Mouse (Mus musculus) gastrocnemius, postnatal 14 days (tissue): Measurements from ENCODE around the gene 1500015O10Rik. TPM values are rescaled to one million over a fixed set of nuclear protein-coding genes. Genes with fewer than 3 reads are reported as not detected.
A peak's percentile ranks its signal among the peaks of the same experiment; 100 is the strongest.

Source experiments
- DNase-seq: peaks from one replicate; pipeline ENCODE4 v3.0.0; 2021; ENCODE audit warnings: mixed read lengths
- intact Hi-C: fragments of 180-260 bp; cut with DNase I; formaldehyde crosslinking; loops from one replicate; pipeline ENCODE4 v1.15.1; 2025; ENCODE audit warnings: low total_unique reads
- long read RNA-seq, 2 experiments: library from polyadenylated mRNA; stranded (forward); transcript quantifications; one replicate each; pipeline ENCODE4 v2.0.0; 2021
- total RNA-seq, 2 experiments: library from RNA; stranded (reverse); gene quantifications; 2 replicates each; pipeline ENCODE4 v1.2.3; 2021

The 1500015O10Rik gene
- 10 to 100 TPM; 26.6 to 28.5 TPM for total RNA-seq
- long read RNA-seq, experiment 1, transcript 1500015O10Rik-201 (4 exons, 902 nt), result major isoform, 10 of 36 reads
- long read RNA-seq, experiment 1, partial matches to known transcripts, result 25 of 36 reads
- long read RNA-seq, experiment 1, other reads (novel, unspliced or antisense), result 1 of 36 reads
- long read RNA-seq, experiment 2, transcript 1500015O10Rik-201 (4 exons, 902 nt), result major isoform, 13 of 27 reads
- long read RNA-seq, experiment 2, partial matches to known transcripts, result 13 of 27 reads
- long read RNA-seq, experiment 2, other reads (novel, unspliced or antisense), result 1 of 27 reads

DNA sequence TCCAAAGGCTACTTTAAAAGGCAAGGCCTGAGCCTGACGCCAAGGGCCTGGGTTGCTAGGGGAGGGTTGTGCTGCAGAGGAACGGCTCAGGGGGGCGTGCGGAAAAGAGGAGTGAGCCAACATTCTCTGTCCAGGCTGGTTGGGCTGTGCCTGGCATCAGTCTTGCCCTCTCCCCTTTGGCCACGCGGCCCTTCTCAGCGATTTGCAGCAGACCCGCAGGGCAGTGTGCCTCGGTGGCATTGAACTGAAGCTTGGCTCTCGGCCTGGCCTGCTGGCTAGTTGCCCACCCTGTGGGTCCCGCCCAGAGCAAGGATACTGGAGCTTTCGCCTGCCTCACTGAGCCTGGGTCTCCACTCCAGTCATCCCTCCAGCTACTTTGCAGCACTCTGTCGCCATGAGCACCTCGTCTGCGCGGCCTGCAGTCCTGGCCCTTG is at the start of gene 1500015O10Rik:
Gene 1500015O10Rik (plus strand): TSS at position 112 of the 434 bp plus-strand sequence.
- intact Hi-C loops, result no loop called here
- DNase-seq, result peak; percentile 74

DNA sequence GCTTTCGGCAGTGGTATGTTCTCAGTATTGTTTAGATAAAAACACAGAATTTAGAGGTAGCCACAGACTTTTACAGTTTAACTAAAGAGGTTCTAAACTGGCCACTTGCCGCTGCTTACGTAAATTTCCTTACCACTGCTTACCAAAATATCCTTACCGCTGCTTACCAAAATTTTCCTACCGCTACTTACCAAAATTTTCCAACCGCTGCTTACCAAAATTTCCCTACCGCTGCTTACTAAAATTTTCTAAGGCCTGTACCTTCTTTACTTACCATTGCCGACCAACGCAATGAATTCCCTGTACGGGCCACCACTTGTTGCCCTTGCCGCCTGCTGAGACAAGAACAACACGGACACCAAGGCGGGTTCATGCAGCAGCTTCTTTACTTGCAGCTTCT is 40.4 kb upstream of the 1500015O10Rik start:
- intact Hi-C loops, result no loop called here
- DNase-seq, result no peak

DNA sequence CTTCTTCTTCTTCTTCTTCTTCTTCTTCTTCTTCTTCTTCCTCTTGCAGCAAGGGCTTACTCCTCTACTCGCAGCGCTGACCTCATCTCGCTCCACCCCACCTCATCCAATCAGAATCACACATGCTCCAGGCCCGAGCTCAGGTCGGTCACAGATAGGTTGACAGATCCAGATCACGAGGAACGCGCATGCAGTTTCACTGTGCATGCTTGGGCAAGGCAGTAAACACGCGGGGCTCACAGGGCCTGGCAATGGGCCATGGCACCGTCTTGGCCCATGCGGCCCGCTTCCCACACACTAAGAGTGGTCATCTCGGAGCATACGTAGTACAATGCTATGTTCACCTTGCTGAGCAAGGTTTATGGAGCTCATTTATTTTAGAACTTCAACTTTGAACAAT is 39.9 kb upstream of the 1500015O10Rik start:
- no peak for DNase-seq
- intact Hi-C loops, result no loop called here

DNA sequence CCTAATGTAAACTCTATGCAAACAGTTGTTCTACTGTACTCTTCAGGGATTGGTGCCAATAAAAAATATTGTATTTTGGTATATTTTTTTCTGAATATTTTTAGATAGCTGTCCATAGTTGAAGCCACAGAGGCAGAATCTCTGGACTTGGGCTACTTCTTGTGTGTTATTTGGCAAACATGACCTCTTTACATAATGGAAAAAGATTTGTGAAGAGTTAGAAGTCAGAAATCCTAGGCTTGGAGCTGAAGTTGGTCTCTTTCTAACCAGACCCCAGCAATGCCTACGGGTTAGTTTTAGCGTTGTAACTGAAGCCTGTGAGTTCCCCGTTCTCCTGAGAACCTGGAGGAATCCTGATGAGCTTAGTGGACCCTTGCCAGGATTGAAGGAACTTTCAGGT is 36.3 kb upstream of the 1500015O10Rik start:
- no peak for DNase-seq
- intact Hi-C loops, result no loop called here

DNA sequence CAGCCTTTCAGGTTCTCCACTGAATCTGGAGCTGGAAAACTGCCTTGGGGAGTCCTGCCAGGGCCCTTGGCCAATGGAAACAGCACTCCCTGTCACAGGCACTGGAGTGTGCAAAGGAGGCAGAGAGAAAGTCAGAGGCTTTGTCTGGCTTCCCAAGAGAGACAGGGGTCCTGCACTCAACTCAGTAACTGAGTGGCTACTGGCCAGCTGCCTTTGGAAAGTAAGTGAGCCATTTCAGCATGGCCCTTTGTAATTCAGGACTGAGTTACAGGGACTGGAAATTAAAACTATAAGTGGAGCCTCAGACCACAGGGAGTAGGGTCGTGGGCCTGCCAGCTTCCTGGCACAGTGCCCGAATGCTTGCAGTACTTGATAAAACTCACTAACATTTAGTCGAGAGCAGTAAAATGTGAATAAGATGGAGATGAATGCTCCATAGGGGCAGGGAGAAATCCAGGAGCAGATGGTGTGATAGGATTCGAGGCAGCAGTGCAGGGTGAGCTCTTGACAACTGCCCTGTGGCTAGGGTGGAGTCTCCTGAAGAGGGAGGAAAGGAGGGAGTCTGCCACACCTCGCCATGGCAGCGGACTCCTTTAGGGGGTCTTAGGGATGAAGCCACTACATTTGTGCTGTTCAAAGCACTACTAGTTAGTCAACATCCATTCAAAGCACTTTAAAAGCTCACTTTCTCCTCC is 35.4 kb upstream of the 1500015O10Rik start:
- peak; percentile 93 for DNase-seq
- intact Hi-C loops, result no loop called here

DNA sequence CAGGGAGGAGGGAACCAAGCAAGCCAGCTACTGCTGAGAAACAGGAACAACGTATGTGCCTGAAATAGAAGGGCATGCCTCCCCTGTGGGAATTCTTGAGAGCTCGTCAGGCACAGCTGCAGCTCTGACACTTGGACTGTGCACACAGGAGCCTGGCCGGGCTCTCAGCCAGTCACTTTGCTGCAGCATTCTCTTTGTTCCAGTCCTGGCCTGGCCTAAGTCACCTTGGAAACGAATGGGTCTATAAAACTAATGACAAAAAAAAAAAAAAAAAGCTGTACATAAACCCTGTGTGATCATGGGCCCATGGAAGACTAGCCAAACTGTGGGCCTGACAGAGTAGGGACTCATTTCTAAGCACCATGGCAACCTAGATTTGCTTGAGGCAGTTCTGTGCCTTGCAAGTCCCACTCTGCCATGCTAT is 31.8 kb upstream of the 1500015O10Rik start:
- DNase-seq, result peak; percentile 45
- intact Hi-C loops, result no loop called here

DNA sequence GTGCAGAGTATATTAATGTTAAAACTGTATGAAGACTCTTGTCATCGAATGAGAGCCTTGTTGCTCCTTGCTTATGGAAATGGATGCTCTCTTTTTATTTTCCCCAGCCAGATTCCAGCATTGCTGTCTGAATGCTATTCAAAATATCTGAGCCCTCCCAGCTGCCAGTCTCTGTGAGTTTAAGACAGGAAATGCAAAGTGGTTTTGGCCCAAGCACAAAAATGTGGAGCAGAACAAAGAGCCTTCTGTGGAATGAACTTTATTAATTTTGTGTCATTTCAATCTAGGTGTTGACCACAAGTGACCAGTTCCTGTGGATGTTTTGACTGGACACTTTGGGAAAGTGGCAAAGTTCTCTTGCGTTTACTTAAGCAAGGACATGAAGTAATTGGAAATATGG is 15.6 kb upstream of the 1500015O10Rik start:
- intact Hi-C loops, result no loop called here
- no peak for DNase-seq

GRCm38 (mm10) chr1:43717967-43718366 is 12.4 kb upstream of the 1500015O10Rik start:
- intact Hi-C loops, result no loop called here
- DNase-seq, result no peak

DNA sequence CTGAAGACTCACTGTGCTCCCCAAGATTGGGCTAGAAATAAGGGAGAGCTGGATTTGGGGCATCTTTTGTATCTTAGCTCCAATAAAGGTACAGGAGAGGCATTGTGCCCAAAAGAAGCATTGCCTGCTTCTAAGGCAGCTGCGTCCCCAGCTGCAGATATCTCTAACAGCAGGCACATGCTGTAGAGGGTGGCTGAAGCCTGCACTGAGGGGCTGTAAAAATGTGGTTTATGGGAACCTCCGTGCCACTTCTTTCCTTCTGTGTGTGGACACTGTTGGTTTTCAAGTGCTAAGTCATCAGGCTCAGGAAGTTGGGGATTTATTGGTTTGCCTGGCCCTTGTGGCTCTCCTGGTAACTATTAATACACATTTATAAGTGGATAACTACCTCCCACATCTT is 11.6 kb upstream of the 1500015O10Rik start:
- intact Hi-C loops, result no loop called here
- DNase-seq, result no peak

GRCm38 (mm10) chr1:43722459-43722858 is 7.9 kb upstream of the 1500015O10Rik start:
- intact Hi-C loops, result no loop called here
- DNase-seq, result no peak

DNA sequence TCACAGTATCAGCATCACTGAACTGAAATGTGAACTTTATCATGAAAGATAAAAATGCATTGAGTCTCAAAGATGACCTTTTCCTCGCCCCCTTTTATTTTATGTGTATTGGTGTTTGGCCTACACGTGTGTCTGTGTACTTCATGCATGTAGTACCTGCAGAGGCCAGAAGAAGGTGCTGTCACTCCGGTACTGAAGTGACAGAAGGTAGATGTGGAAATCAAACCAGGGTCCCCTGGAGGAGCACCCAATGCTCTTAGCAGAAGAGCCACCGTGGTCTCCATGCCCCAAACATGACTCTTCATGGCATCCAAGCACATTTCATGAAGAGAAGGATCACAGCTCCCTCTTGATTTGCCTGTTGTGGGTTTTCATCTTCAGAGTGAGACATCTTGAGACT is 1.7 kb downstream of the 1500015O10Rik start:
- DNase-seq, result no peak
- intact Hi-C loops, result no loop called here

DNA sequence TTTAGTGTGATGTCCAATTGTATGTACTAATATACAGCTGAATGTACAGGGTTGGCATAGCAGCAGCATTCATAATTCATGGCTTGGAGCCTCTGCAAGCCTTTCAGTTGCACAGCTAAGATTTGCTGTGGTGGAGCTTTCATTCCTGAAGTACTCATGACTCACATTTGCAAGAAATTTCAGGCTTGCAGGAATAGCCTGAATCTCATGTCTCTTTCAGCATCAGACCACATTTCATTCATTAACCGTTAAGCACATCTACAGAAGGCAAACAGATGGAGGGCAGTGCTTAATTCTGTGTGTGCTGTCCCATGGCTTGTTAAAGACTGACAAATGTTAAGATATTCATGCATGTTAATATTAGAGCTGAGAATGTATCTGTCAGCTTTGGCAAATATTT is 2.3 kb downstream of the 1500015O10Rik start:
- intact Hi-C loops, result no loop called here
- DNase-seq, result no peak

GRCm38 (mm10) chr1:43737812-43738518 is 7.6 kb downstream of the 1500015O10Rik start:
- peak; percentile 52 for DNase-seq
- intact Hi-C loops, result loop anchor here (2.0 kb wide), 1 partner anchor 441 kb away; no protein-coding TSS in a partner anchor

DNA sequence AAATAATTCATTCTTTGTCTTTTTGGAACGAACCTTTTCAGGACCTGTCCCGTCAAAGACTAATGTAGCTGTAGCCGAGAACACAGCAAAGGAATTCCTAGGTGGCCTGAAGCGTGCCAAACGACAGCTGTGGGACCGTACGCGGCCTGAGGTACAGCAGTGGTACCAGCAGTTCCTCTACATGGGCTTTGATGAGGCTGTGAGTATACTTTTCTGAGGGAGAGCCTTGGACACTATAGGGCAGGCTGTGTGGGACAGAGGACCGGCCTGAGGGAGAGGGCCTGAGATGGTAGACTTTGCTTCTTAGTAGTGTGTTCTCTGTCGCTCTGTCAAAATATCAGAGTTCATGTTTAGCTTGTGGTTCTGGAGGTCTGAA is 8.1 kb downstream of the 1500015O10Rik start:
- DNase-seq, result no peak
- intact Hi-C loops, result loop anchor here (2.0 kb wide), 1 partner anchor 442 kb away; no protein-coding TSS in a partner anchor

DNA sequence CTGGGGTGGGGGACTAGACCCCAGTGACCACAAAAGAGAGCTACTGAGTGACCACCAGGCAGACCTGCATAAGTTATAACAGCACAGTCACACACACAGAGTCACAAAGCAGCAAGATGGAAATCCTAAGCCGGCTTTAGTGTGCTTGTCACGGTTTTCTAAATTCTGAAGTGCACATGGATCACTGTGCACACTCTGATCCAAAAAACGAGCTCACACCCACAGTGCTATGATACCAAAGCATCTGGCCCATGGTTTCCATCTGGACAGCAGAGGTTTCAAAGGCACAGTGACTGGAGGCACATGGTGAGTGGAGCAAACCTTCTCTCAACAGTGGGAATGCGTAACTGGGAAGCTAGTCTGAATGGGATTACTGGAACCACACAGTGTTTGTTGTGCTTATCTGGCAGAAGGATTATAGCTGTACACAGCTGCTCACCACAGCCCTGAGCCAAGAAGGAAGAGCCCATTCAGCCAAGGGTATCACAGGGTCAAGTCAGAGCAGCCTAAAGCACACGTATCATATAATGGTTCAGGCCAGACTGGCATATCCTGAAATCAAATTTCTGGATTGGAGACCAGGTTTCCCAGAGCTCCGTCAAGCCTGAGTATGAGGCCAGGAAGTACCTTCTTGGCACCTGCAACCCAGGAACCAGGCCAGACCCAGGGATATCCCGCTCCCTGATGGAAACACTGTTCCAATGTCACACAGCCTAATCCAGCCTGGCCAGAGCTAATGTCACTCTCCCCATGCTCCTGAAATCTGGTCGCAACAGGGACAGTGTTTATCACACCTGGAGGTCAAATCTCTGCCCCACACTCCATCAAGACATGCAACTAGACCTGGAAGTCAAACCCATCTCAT is 24.3 kb downstream of the 1500015O10Rik start:
- intact Hi-C loops, result loop anchor here (10.0 kb wide), 1 partner anchor 310 kb away; the partner anchor contains the start of gene Gm8251
- peak; percentile 8 for DNase-seq

DNA sequence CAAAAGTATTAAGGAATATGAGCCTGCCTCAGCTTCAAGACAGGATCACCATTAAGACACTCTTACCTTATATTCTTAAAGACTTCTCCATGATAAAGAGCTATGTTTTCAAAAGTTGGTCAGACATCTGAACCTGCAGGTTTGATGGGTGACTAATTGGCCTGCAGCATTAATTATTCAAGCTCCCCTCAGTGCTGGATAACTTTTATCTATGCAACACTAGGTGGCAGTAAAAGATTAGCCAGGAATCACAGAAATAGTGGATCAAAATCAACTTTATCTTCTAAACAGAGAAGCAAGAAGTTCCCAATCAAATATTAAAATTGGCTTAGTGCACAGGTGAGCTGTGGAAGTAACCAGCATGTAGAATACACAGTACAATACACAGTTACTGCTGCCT is 29.7 kb downstream of the 1500015O10Rik start:
- no peak for DNase-seq
- intact Hi-C loops, result no loop called here

GRCm38 (mm10) chr1:43764481-43764880 is 34.1 kb downstream of the 1500015O10Rik start:
- intact Hi-C loops, result no loop called here
- no peak for DNase-seq

DNA sequence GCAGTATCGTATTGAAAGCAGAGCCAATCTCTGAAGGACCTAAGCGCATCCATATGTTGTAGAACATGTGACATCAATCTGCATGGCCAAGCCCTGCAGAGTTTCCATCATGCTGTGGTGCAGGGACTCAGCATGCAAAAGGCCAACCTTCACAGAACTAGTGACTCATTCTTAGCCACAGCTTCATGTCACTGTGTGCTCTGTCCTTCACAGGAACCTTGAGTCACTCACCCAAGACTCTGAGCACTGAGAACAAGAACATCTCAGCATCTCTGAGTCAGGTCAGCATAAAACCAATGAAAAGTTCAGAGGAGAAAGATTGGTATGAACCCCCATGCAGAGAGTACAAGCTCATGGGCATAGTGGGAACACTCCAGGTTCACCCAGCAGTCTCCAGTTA is 35.9 kb downstream of the 1500015O10Rik start:
- intact Hi-C loops, result no loop called here
- DNase-seq, result no peak

GRCm38 (mm10) chr1:43768385-43768990 is 38.1 kb downstream of the 1500015O10Rik start:
- intact Hi-C loops, result no loop called here

More at GRCm38 (mm10) chr1:43768385-43768990, 38.1 kb downstream of the 1500015O10Rik start:
- no peak for DNase-seq
